Comparison of ENCODE assay signal across 17 mouse cellular contexts in genomic region chr12:112654076-112654475, GRCm38 (mm10). TPM values are rescaled to one million over a fixed set of nuclear protein-coding genes. Genes with fewer than 3 reads are reported as not detected.
DNase-seq lines count a peak whose midpoint lies in the region; ATAC-seq and TF ChIP-seq lines count a peak whose summit lies in the region.
"Had no signal": no experiment of that assay in that cellular context is flagged by ENCODE, and none has a peak within 500 bp of the region (broad histone marks: within the 10 kb centered on the region; RNA-seq: fewer than 3 reads in every experiment).

No protein-coding gene starts in this region.

- 86% methylated on average over 5 of the region's 5 CpGs for WGBS in heart, embryonic 12.5 days
- WGBS in hindbrain, embryonic 13.5 days = 87% methylated on average over 5 of the region's 5 CpGs
- WGBS in hindbrain, embryonic 14.5 days = 82% methylated on average over 5 of the region's 5 CpGs
- 85% methylated on average over 5 of the region's 5 CpGs for WGBS in lung, embryonic 14.5 days

- peak overlapping the region; percentile 31; the same call in 1 of the 2 replicates for H3K4me2 ChIP-seq in heart, embryonic 12.5 days
- H3K4me2 ChIP-seq in hindbrain, embryonic 13.5 days = no peak overlapping the region
- no peak overlapping the region for H3K4me2 ChIP-seq in hindbrain, embryonic 14.5 days (replicated peaks)
- H3K4me2 ChIP-seq in lung, embryonic 14.5 days = no peak overlapping the region
- H3K4me2 ChIP-seq in myocyte (ENCODE audit: low read depth) = no peak overlapping the region

- DNase-seq in heart, postnatal 36 days = no peak
- DNase-seq in hindbrain, embryonic 14.5 days (ENCODE audit: low spot score) = no peak
- no peak for DNase-seq in lung, embryonic 14.5 days
- DNase-seq in lung, adult 18-20 months = no peak
- no peak for DNase-seq in T-cell, adult 2 months (ENCODE audit: low spot score)
- DNase-seq: B cell, adult 2 months; cerebellum, adult 18-20 months; cerebellum, postnatal 25 days; embryo, embryonic 11 days; kidney, postnatal 14 days; liver, postnatal 0 days; right cerebral cortex, postnatal 14 days; spleen, adult 18-20 months; thymus, postnatal 36 days had no signal

- peaks cover 35% of the 10 kb centered on the region for H3K4me1 ChIP-seq in heart, embryonic 12.5 days (replicated peaks)
- peaks cover 10% of the 10 kb centered on the region for H3K4me1 ChIP-seq in hindbrain, embryonic 13.5 days (replicated peaks)
- H3K4me1 ChIP-seq in hindbrain, embryonic 14.5 days (replicated peaks; ENCODE audit: control insufficient read depth, insufficient read depth, low read length) = no peaks in the 10 kb centered on the region; the same call in 1 of the 2 replicates
- 0 out of 2 replicates have a peak, but pooled peaks cover 3% of the 10 kb centered on the region for H3K4me1 ChIP-seq in lung, embryonic 14.5 days (ENCODE audit: insufficient read depth)

- H3K9ac ChIP-seq in heart, embryonic 12.5 days = peak overlapping the region; percentile 41; the same call in 1 of the 2 replicates
- H3K9ac ChIP-seq in hindbrain, embryonic 13.5 days = 0 out of 2 replicates have a peak overlapping the region, but pooled peaks have one; percentile 19
- H3K9ac ChIP-seq in hindbrain, embryonic 14.5 days = no peak overlapping the region
- H3K9ac ChIP-seq in lung, embryonic 14.5 days = no peak overlapping the region
- H3K9ac ChIP-seq: liver, postnatal 0 days had no signal

- no peak for ATAC-seq in heart, embryonic 12.5 days (ENCODE audit: insufficient number of reproducible peaks, low FRiP score)
- no peak for ATAC-seq in hindbrain, embryonic 13.5 days (ENCODE audit: low FRiP score)
- ATAC-seq in hindbrain, embryonic 14.5 days (ENCODE audit: low FRiP score) = no peak
- ATAC-seq in lung, embryonic 14.5 days (ENCODE audit: insufficient read depth) = no peak

- TF ChIP-seq POLR2A in myocyte (IDR thresholded peaks at IDR 0.05; ENCODE audit: insufficient read length, low read depth) = no peak

- TF ChIP-seq CTCF in lung, embryonic 14.5 days (IDR thresholded peaks at IDR 0.05; ENCODE audit: low read depth) = no peak

- peak overlapping the region; percentile 77 for H3K27ac ChIP-seq in heart, embryonic 12.5 days (ENCODE audit: poor library complexity, severe bottlenecking)
- peak overlapping the region; percentile 31; the same call in 1 of the 2 replicates for H3K27ac ChIP-seq in hindbrain, embryonic 13.5 days
- H3K27ac ChIP-seq in hindbrain, embryonic 14.5 days = no peak overlapping the region
- peak overlapping the region; percentile 24; the same call in 1 of the 2 replicates for H3K27ac ChIP-seq in lung, embryonic 14.5 days (ENCODE audit: low read depth)

- H3K27me3 ChIP-seq in heart, embryonic 12.5 days (replicated peaks) = no peaks in the 10 kb centered on the region
- H3K27me3 ChIP-seq in hindbrain, embryonic 13.5 days = no peaks in the 10 kb centered on the region
- no peaks in the 10 kb centered on the region for H3K27me3 ChIP-seq in hindbrain, embryonic 14.5 days (ENCODE audit: control insufficient read depth, insufficient read depth, low read length)
- no peaks in the 10 kb centered on the region for H3K27me3 ChIP-seq in lung, embryonic 14.5 days (ENCODE audit: insufficient read depth, low read length)
- no peaks in the 10 kb centered on the region for H3K27me3 ChIP-seq in myocyte (ENCODE audit: control insufficient read depth, insufficient read depth, insufficient read length)

- H3ac ChIP-seq in myocyte (ENCODE audit: control insufficient read depth, insufficient read length) = no peak overlapping the region

- intact Hi-C loops in heart, postnatal 36 days (cut with DNase I) = loop anchor here (5.0 kb wide), 1 partner anchor 188 kb away; no protein-coding TSS in a partner anchor

- no peaks in the 10 kb centered on the region for H3K9me3 ChIP-seq in heart, embryonic 12.5 days (replicated peaks)
- no peaks in the 10 kb centered on the region for H3K9me3 ChIP-seq in hindbrain, embryonic 13.5 days
- no peaks in the 10 kb centered on the region for H3K9me3 ChIP-seq in hindbrain, embryonic 14.5 days (ENCODE audit: control insufficient read depth, low read length)
- H3K9me3 ChIP-seq in lung, embryonic 14.5 days (ENCODE audit: low read depth, low read length) = no peaks in the 10 kb centered on the region

- H3K36me3 ChIP-seq in heart, embryonic 12.5 days = peaks cover 98% of the 10 kb centered on the region
- H3K36me3 ChIP-seq in hindbrain, embryonic 13.5 days = peaks cover 86% of the 10 kb centered on the region
- H3K36me3 ChIP-seq in hindbrain, embryonic 14.5 days (replicated peaks; ENCODE audit: control insufficient read depth, insufficient read depth) = peaks cover 94% of the 10 kb centered on the region
- peaks cover 98% of the 10 kb centered on the region for H3K36me3 ChIP-seq in lung, embryonic 14.5 days (ENCODE audit: insufficient read depth)
- peaks cover 19% of the 10 kb centered on the region for H3K36me3 ChIP-seq in myocyte (ENCODE audit: control insufficient read depth, insufficient read depth)

- no peak overlapping the region for H3K4me3 ChIP-seq in heart, embryonic 12.5 days
- H3K4me3 ChIP-seq in hindbrain, embryonic 13.5 days = no peak overlapping the region
- no peak overlapping the region for H3K4me3 ChIP-seq in hindbrain, embryonic 14.5 days (replicated peaks; ENCODE audit: low read length)
- no peak overlapping the region for H3K4me3 ChIP-seq in lung, embryonic 14.5 days (ENCODE audit: low read depth, low read length)
- no peak overlapping the region for H3K4me3 ChIP-seq in myocyte

- H3K79me2 ChIP-seq in myocyte (ENCODE audit: control insufficient read depth, insufficient read depth) = peaks cover 2% of the 10 kb centered on the region

TF ChIP-seq in myocyte, 11 proteins besides CTCF, POLR2A, EP300 and RAD21:
- TF ChIP-seq POLR2AphosphoS2 (IDR thresholded peaks at IDR 0.05; ENCODE audit: insufficient read length, low read depth) = peak; percentile 50
- peak; percentile 68 for TF ChIP-seq TCF12 (IDR thresholded peaks at IDR 0.05; ENCODE audit: insufficient read depth, poor library complexity, severe bottlenecking)
- TF ChIP-seq TCF3 (IDR thresholded peaks at IDR 0.05; ENCODE audit: insufficient read length, low read depth) = peak; percentile 39
- no peak for TF ChIP-seq CEBPB (IDR thresholded peaks at IDR 0.05; ENCODE audit: insufficient read depth, poor library complexity, severe bottlenecking)
- peak; percentile 81 to 98 (median 81) for TF ChIP-seq MYOG (IDR thresholded peaks at IDR 0.05; ENCODE audit: control insufficient read depth in 1 of 3, insufficient read depth in 1 of 3, insufficient read length in 2 of 3, low read depth in 2 of 3)
- no peak for TF ChIP-seq USF1 (IDR thresholded peaks at IDR 0.05; ENCODE audit: low read depth)
- TF ChIP-seq MYOD1 (IDR thresholded peaks at IDR 0.05; ENCODE audit: control insufficient read depth in 1 of 3, insufficient read length in 2 of 3, low read depth in 2 of 3) = peak; percentile 27 to 93 (median 66)

RNA-seq across cellular contexts. Expression of gene Siva1, which starts 9.6 kb away (rescaled TPM):
- 99.4 and 116 TPM in 2 replicates for polyA plus RNA-seq in heart, embryonic 12.5 days (2016; fragmentation: Nextera tagmentation; extraction: Ambion mirVana)
- total RNA-seq in heart, postnatal 36 days (2021) = 10 to 100 TPM; 29.4 to 31.0 TPM
- polyA plus RNA-seq in hindbrain, embryonic 13.5 days (2015; fragmentation: Nextera tagmentation; extraction: Ambion mirVana) = 62.6 and 63.8 TPM in 2 replicates
- 54.2 and 58.4 TPM in 2 replicates for polyA plus RNA-seq in hindbrain, embryonic 14.5 days (2014; fragmentation: Nextera tagmentation; extraction: Ambion mirVana)
- polyA plus RNA-seq in lung, embryonic 14.5 days (2014; fragmentation: Nextera tagmentation; extraction: Ambion mirVana) = 253 and 291 TPM in 2 replicates
- polyA plus RNA-seq in myocyte (2012; fragmentation: generic; extraction: Trizol) = 85.6 TPM

RNA-seq across cellular contexts. Expression of gene Akt1, which starts 20.6 kb away (rescaled TPM):
- 180 and 184 TPM in 2 replicates for polyA plus RNA-seq in heart, embryonic 12.5 days (2016; fragmentation: Nextera tagmentation; extraction: Ambion mirVana)
- total RNA-seq in heart, postnatal 36 days (2021) = 100 to 1,000 TPM; 184 to 212 TPM
- polyA plus RNA-seq in hindbrain, embryonic 13.5 days (2015; fragmentation: Nextera tagmentation; extraction: Ambion mirVana) = 60.8 and 64.5 TPM in 2 replicates
- polyA plus RNA-seq in hindbrain, embryonic 14.5 days (2014; fragmentation: Nextera tagmentation; extraction: Ambion mirVana) = 69.2 and 70.3 TPM in 2 replicates
- polyA plus RNA-seq in lung, embryonic 14.5 days (2014; fragmentation: Nextera tagmentation; extraction: Ambion mirVana) = 140 and 166 TPM in 2 replicates
- 352 TPM for polyA plus RNA-seq in myocyte (2012; fragmentation: generic; extraction: Trizol)

RNA-seq across cellular contexts. Expression of gene Zbtb42, which starts 24.6 kb away (rescaled TPM):
- polyA plus RNA-seq in heart, embryonic 12.5 days (2016; fragmentation: Nextera tagmentation; extraction: Ambion mirVana) = 4.7 and 6.4 TPM in 2 replicates
- 1 to 10 TPM; 4.7 to 5.7 TPM for total RNA-seq in heart, postnatal 36 days (2021)
- polyA plus RNA-seq in hindbrain, embryonic 13.5 days (2015; fragmentation: Nextera tagmentation; extraction: Ambion mirVana) = 3.6 and 4.6 TPM in 2 replicates
- polyA plus RNA-seq in hindbrain, embryonic 14.5 days (2014; fragmentation: Nextera tagmentation; extraction: Ambion mirVana) = 2.2 and 4.7 TPM in 2 replicates
- 6.7 and 9.0 TPM in 2 replicates for polyA plus RNA-seq in lung, embryonic 14.5 days (2014; fragmentation: Nextera tagmentation; extraction: Ambion mirVana)
- polyA plus RNA-seq in myocyte (2012; fragmentation: generic; extraction: Trizol) = 4.4 TPM

RNA-seq across cellular contexts. Expression of gene Adssl1, which starts 34.2 kb away (rescaled TPM):
- 81.7 and 86.4 TPM in 2 replicates for polyA plus RNA-seq in heart, embryonic 12.5 days (2016; fragmentation: Nextera tagmentation; extraction: Ambion mirVana)
- total RNA-seq in heart, postnatal 36 days (2021) = 100 to 1,000 TPM; 162 to 165 TPM
- 3.1 and 3.2 TPM in 2 replicates for polyA plus RNA-seq in hindbrain, embryonic 13.5 days (2015; fragmentation: Nextera tagmentation; extraction: Ambion mirVana)
- 5.3 and 5.5 TPM in 2 replicates for polyA plus RNA-seq in hindbrain, embryonic 14.5 days (2014; fragmentation: Nextera tagmentation; extraction: Ambion mirVana)
- polyA plus RNA-seq in lung, embryonic 14.5 days (2014; fragmentation: Nextera tagmentation; extraction: Ambion mirVana) = 3.8 and 5.0 TPM in 2 replicates
- polyA plus RNA-seq in myocyte (2012; fragmentation: generic; extraction: Trizol) = 202 TPM

Comparison
In these comparisons a context has a peak if more than half of its experiments do, and no peak if none do; other contexts are left out.
1. H3K9ac ChIP-seq: peak in heart, embryonic 12.5 days (single experiment) and hindbrain, embryonic 13.5 days (single experiment); none in hindbrain, embryonic 14.5 days (single experiment) and lung, embryonic 14.5 days (single experiment).